Mouse (Mus musculus): ENCODE data around the gene Polr3g. TPM values are rescaled to one million over a fixed set of nuclear protein-coding genes. Genes with fewer than 3 reads are reported as not detected.

Gene Polr3g
- polyA plus RNA-seq (2014; fragmentation: Illumina TruSeq; extraction: RNeasy Lipid Tissue Mini Kit (QIAGEN cat#74804); ENCODE audit: low read depth, low replicate concordance): 6.2 TPM

GRCm38 (mm10) chr13:81710775-81711545 is at the start of gene Polr3g, which contains the start of gene Mblac2:
Gene Polr3g, minus strand, starts transcription at chr13:81711013.
Gene Mblac2, plus strand, starts transcription at chr13:81711341.

GRCm38 (mm10) chr13:81657351-81658052 is 53.3 kb downstream of the Polr3g start, which contains the start of gene Lysmd3:
Gene Lysmd3, plus strand, starts transcription at chr13:81657663.

GRCm38 (mm10) chr13:81632720-81633415 is 77.9 kb downstream of the Polr3g start, which contains the start of gene Adgrv1:
Gene Adgrv1, minus strand, starts transcription at chr13:81633154.

Other genes starting within 250 kb of the Polr3g start
- 0.42 TPM for gene Adgrv1, start 77.9 kb downstream of the Polr3g start, polyA plus RNA-seq (2014; fragmentation: Illumina TruSeq; extraction: RNeasy Lipid Tissue Mini Kit (QIAGEN cat#74804); ENCODE audit: low read depth, low replicate concordance)
- 14.0 TPM for gene Lysmd3, start 53.4 kb downstream of the Polr3g start, polyA plus RNA-seq (2014; fragmentation: Illumina TruSeq; extraction: RNeasy Lipid Tissue Mini Kit (QIAGEN cat#74804); ENCODE audit: low read depth, low replicate concordance)
- 5.4 TPM for gene Mblac2, start 328 bp upstream of the Polr3g start, polyA plus RNA-seq (2014; fragmentation: Illumina TruSeq; extraction: RNeasy Lipid Tissue Mini Kit (QIAGEN cat#74804); ENCODE audit: low read depth, low replicate concordance)
- 73.7 TPM for gene Cetn3, start 72.1 kb upstream of the Polr3g start, polyA plus RNA-seq (2014; fragmentation: Illumina TruSeq; extraction: RNeasy Lipid Tissue Mini Kit (QIAGEN cat#74804); ENCODE audit: low read depth, low replicate concordance)